Mouse (Mus musculus) limb, embryonic 10.5 days (tissue): Measurements from ENCODE around the gene Nek5. TPM values are rescaled to one million over a fixed set of nuclear protein-coding genes. Genes with fewer than 3 reads are reported as not detected.

Experiments
- DNase-seq: peaks from one replicate; pipeline ENCODE4 v3.0.0-alpha.2; 2017; ENCODE audit warnings: low spot score
- H3K27ac ChIP-seq: fragments of 300-500 bp; sonication (generic); 2 replicates; pipeline ENCODE4 v1.5.1; 2016; ENCODE audit warnings: mild to moderate bottlenecking
- H3K27me3 ChIP-seq: fragments of 300-500 bp; sonication (generic); 2 replicates; pipeline ENCODE4 v1.6.1; 2016; ENCODE audit warnings: low read depth, mild to moderate bottlenecking; ENCODE audit not compliant: poor library complexity, severe bottlenecking
- H3K36me3 ChIP-seq: fragments of 300-500 bp; sonication (generic); 2 replicates; pipeline ENCODE4 v1.6.1; 2016; ENCODE audit warnings: mild to moderate bottlenecking, moderate library complexity
- H3K4me1 ChIP-seq: fragments of 300-500 bp; sonication (generic); 2 replicates; pipeline ENCODE4 v1.6.1; 2016
- H3K4me3 ChIP-seq: fragments of 300-500 bp; sonication (generic); 2 replicates; pipeline ENCODE4 v1.5.1; 2016; ENCODE audit warnings: mild to moderate bottlenecking, moderate library complexity
- H3K9me3 ChIP-seq: fragments of 300-500 bp; sonication (generic); replicated peaks from 2 replicates; pipeline ENCODE4 v1.6.1; 2016; ENCODE audit warnings: mild to moderate bottlenecking
- WGBS: fragments of 180-500 bp; shearing (Covaris S2); methylation state at CpG from one replicate; pipeline ENCODE4 v1.1.7; 2016; 5-methylcytosine and 5-hydroxymethylcytosine counted together
- polyA plus RNA-seq: library from polyadenylated mRNA; unstranded; fragments of >200 nt; fragmentation: Nextera tagmentation; extraction: Ambion mirVana; gene quantifications from 2 replicates; pipeline ENCODE4 v1.2.1, GENCODE M21; 2016

Gene Nek5
- polyA plus RNA-seq, 1 experiment from 2014 or later, result not detected

DNA sequence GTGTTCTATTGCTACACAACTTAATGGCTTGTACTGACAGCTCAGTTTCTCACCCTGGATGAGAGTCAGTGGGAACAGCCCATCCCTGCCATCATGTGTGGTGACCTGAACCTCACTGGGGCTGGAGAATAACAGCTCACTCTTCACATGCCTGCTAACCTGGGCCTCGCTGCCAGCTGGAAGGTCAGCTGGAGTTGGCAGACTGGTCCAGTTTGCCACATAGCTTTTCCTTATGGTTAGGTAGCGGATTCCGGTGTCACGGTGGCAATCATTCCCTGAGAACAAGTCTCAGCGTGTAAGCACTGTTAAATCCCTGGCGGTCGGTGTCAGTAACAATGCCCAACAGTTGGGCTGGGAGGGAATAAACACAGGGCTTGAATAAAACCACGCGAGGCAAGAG lies 88.7 kb downstream of the Nek5 start:
- Histone ChIP-seq H3K4me1 (peaks cover 8% of the 10 kb centered on the region), H3K27ac (no peak overlapping the region), H3K9me3 (no peaks in the 10 kb centered on the region), H3K4me3 (no peak overlapping the region), H3K27me3 (peaks cover 6% of the 10 kb centered on the region; the same call in 1 of the 2 replicates), H3K36me3 (no peaks in the 10 kb centered on the region)
- no peak for DNase-seq
- 94% methylated on average over 9 of the region's 9 CpGs for whole genome bisulfite sequencing

DNA sequence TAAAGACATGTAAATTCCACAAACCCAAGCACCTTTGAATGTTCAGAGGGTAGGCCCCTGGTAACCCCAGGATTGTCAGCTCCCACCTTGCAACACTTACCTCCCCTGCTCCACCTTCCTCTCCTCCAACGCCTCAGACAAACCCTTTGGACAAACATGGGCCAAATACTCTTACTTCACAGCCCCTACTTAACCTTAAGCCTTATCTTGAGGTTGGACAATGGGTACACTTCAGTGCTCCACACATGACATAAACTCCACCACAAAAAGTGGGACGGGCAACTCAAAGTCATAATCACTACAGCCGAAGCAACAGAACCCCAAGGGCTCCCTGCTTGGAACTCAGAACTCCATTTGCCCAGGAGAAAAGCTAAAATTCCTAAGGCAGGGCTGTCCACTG lies 93.9 kb downstream of the Nek5 start:
- 95% methylated on average over 3 of the region's 3 CpGs for WGBS
- H3K4me1 ChIP-seq, result no peaks in the 10 kb centered on the region
- DNase-seq, result no peak
- no peak overlapping the region for H3K4me3 ChIP-seq
- no peaks in the 10 kb centered on the region for H3K9me3 ChIP-seq
- H3K36me3 ChIP-seq, result no peaks in the 10 kb centered on the region
- no peaks in the 10 kb centered on the region for H3K27me3 ChIP-seq
- H3K27ac ChIP-seq, result no peak overlapping the region

DNA sequence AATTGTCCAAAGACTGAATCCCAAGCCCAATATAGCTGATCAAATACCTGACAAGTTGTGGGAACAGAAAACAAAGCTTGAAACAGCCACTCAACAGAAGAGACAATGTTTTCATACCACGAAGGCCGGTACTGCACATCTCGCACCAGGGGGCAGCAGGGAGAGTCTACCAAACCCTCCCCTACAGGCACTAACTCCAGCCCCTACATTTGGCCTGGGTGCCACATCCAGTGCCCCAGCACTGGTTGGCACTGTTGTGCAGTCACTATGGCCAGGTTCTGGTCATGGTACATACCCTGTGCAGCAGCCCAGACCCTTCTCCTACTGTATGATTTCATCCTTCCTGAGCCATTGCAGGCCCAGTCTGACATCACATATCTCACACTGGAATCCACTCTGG lies 95.9 kb downstream of the Nek5 start:
- Histone ChIP-seq H3K4me3 (no peak overlapping the region), H3K4me1 (no peaks in the 10 kb centered on the region), H3K9me3 (no peaks in the 10 kb centered on the region), H3K36me3 (no peaks in the 10 kb centered on the region), H3K27me3 (no peaks in the 10 kb centered on the region), H3K27ac (no peak overlapping the region)
- no peak for DNase-seq
- WGBS, result 89% methylated on average over 3 of the region's 3 CpGs

DNA sequence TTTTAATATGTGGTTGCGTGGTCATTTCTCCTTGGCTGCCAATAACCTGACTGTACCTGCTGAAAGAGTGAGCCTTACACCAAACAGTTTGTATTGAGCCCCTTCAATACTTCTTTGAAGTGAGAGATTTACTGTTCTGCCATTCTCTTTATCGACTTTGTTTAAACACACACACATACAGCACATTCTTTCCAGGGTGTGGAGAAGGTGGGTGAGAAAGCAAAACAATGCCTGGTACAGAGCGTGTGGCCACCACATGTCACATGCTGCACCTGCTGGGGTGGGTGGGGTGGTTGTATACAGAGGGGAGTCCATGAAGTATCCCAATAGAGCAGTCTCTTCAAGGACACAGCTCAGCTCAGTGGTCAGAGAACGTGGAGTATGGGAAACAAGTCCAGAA lies 99.6 kb downstream of the Nek5 start:
- Histone ChIP-seq H3K4me3 (no peak overlapping the region), H3K36me3 (no peaks in the 10 kb centered on the region), H3K4me1 (no peaks in the 10 kb centered on the region), H3K9me3 (no peaks in the 10 kb centered on the region), H3K27ac (no peak overlapping the region), H3K27me3 (no peaks in the 10 kb centered on the region)
- 70% methylated on average over 4 of the region's 4 CpGs for WGBS
- no peak for DNase-seq

Other genes with a start within 250 kb of the Nek5 start
- gene Defb9, start 239.6 kb downstream of the Nek5 start, polyA plus RNA-seq, result not detected in 2 replicates
- gene Defb11, start 218.6 kb downstream of the Nek5 start, polyA plus RNA-seq, result not detected in 2 replicates
- not detected in 2 replicates for gene Defb15, start 192.3 kb downstream of the Nek5 start, polyA plus RNA-seq
- gene Defb35, start 186.7 kb downstream of the Nek5 start, polyA plus RNA-seq, result not detected in 2 replicates
- not detected in 2 replicates for gene Defb13, start 178.3 kb downstream of the Nek5 start, polyA plus RNA-seq
- gene Fam90a1a, start 166.3 kb downstream of the Nek5 start, polyA plus RNA-seq, result not detected in 2 replicates
- not detected in 2 replicates for gene Ccdc70, start 155.3 kb downstream of the Nek5 start, polyA plus RNA-seq
- 0.89 and 1.1 TPM in 2 replicates for gene Atp7b, start 64.7 kb downstream of the Nek5 start, polyA plus RNA-seq
- 33.4 and 45.6 TPM in 2 replicates for gene Alg11, start 64.3 kb downstream of the Nek5 start, polyA plus RNA-seq
- 7.1 TPM in 2 replicates for gene Nek3, start 41.4 kb upstream of the Nek5 start, polyA plus RNA-seq
- gene Ckap2, start 60.8 kb upstream of the Nek5 start, polyA plus RNA-seq, result 41.1 and 43.9 TPM in 2 replicates
- 37.5 and 38.6 TPM in 2 replicates for gene Vps36, start 67.8 kb upstream of the Nek5 start, polyA plus RNA-seq
- gene Thsd1, start 102.3 kb upstream of the Nek5 start, polyA plus RNA-seq, result 11.1 and 11.4 TPM in 2 replicates
- not detected in 2 replicates for gene Tpte, start 158.4 kb upstream of the Nek5 start, polyA plus RNA-seq